ENCODE assay signal across 9 mouse cellular contexts in the genomic region with DNA sequence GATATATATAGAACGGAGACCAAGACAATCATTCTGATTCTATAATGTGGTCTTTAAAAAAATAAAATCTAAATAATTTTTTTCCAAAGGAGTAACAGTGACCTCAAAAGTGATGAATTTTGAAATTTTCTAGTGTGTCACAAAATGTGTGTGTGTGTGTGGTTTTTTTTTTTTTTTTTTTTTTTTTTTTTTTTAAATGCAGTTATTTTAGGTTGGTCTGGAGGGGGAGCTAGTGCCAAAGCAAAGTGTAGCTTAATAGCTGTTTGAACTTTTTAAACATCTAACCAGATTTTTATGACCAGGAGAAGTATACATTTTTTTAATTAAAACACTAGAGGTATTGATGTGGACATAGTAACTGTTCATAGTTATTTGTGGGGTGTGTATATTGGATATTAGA. TPM values are rescaled to one million over a fixed set of nuclear protein-coding genes. Genes with fewer than 3 reads are reported as not detected.
DNase-seq lines count a peak whose midpoint lies in the region; ATAC-seq and TF ChIP-seq lines count a peak whose summit lies in the region.
"Had no signal": no experiment of that assay in that cellular context is flagged by ENCODE, and none has a peak within 500 bp of the region (broad histone marks: within the 10 kb centered on the region; RNA-seq: fewer than 3 reads in every experiment).

No protein-coding gene starts in this region.

- H3K36me3 ChIP-seq in forebrain, postnatal 0 days (ENCODE audit: insufficient read depth): no peaks in the 10 kb centered on the region
- no peaks in the 10 kb centered on the region for H3K36me3 ChIP-seq in forebrain, embryonic 10.5 days (replicated peaks)
- H3K36me3 ChIP-seq in midbrain, embryonic 14.5 days (ENCODE audit: control insufficient read depth, insufficient read depth, low read length): no peaks in the 10 kb centered on the region
- H3K36me3 ChIP-seq in midbrain, embryonic 16.5 days (ENCODE audit: control insufficient read depth, insufficient read depth, low read length): no peaks in the 10 kb centered on the region
- no peaks in the 10 kb centered on the region for H3K36me3 ChIP-seq in stomach, postnatal 0 days (ENCODE audit: control insufficient read depth, insufficient read depth, low read length)
- H3K36me3 ChIP-seq: midbrain, embryonic 12.5 days had no signal

- H3K27ac ChIP-seq in forebrain, postnatal 0 days (ENCODE audit: low read depth, low read length): no peak overlapping the region
- H3K27ac ChIP-seq in forebrain, embryonic 10.5 days: no peak overlapping the region
- H3K27ac ChIP-seq in midbrain, embryonic 14.5 days (replicated peaks; ENCODE audit: low read depth, low read length): no peak overlapping the region
- no peak overlapping the region for H3K27ac ChIP-seq in midbrain, embryonic 16.5 days (ENCODE audit: low read length)
- H3K27ac ChIP-seq in stomach, postnatal 0 days (replicated peaks): no peak overlapping the region
- H3K27ac ChIP-seq: midbrain, embryonic 12.5 days had no signal

- H3K4me3 ChIP-seq in forebrain, postnatal 0 days (ENCODE audit: low read depth, low read length): no peak overlapping the region
- H3K4me3 ChIP-seq in forebrain, embryonic 10.5 days: no peak overlapping the region
- no peak overlapping the region; the same call in 1 of the 2 replicates for H3K4me3 ChIP-seq in midbrain, embryonic 14.5 days (replicated peaks; ENCODE audit: low read depth, low read length)
- H3K4me3 ChIP-seq in midbrain, embryonic 16.5 days (ENCODE audit: low read depth, low read length): no peak overlapping the region
- no peak overlapping the region for H3K4me3 ChIP-seq in stomach, postnatal 0 days (ENCODE audit: low read depth, low read length)

- no peak for TF ChIP-seq EP300 in stomach, postnatal 0 days (optimal IDR thresholded peaks at IDR 0.05)

- peak; percentile 57 for DNase-seq in forebrain, postnatal 0 days
- DNase-seq in forebrain, embryonic 10.5 days (ENCODE audit: extremely low spot score, low spot score): no peak
- peak; percentile 71 for DNase-seq in midbrain, embryonic 14.5 days
- peak; percentile 54 for DNase-seq in embryo, embryonic 10.5 days (ENCODE audit: low spot score)
- DNase-seq in stomach, postnatal 0 days (ENCODE audit: low spot score): no peak
- DNase-seq in urinary bladder, postnatal 36 days (ENCODE audit: low spot score in 2 of 2): no peak
- DNase-seq in ovary, postnatal 10 days (ENCODE audit: low spot score): no peak

- no peak overlapping the region for H3K9ac ChIP-seq in forebrain, postnatal 0 days
- no peak overlapping the region for H3K9ac ChIP-seq in midbrain, embryonic 14.5 days (replicated peaks; ENCODE audit: low read length)
- H3K9ac ChIP-seq in midbrain, embryonic 16.5 days (ENCODE audit: low read depth, low read length): no peak overlapping the region
- H3K9ac ChIP-seq in stomach, postnatal 0 days (ENCODE audit: low read length): no peak overlapping the region
- H3K9ac ChIP-seq: midbrain, embryonic 12.5 days had no signal

- H3K9me3 ChIP-seq in forebrain, postnatal 0 days (ENCODE audit: low read length): no peaks in the 10 kb centered on the region
- H3K9me3 ChIP-seq in forebrain, embryonic 10.5 days: no peaks in the 10 kb centered on the region
- H3K9me3 ChIP-seq in midbrain, embryonic 14.5 days (ENCODE audit: control insufficient read depth, low read length): no peaks in the 10 kb centered on the region
- H3K9me3 ChIP-seq in midbrain, embryonic 16.5 days (replicated peaks; ENCODE audit: control insufficient read depth, low read length, poor library complexity, severe bottlenecking): no peaks in the 10 kb centered on the region
- no peaks in the 10 kb centered on the region for H3K9me3 ChIP-seq in stomach, postnatal 0 days (ENCODE audit: control insufficient read depth, low read length)
- H3K9me3 ChIP-seq: midbrain, embryonic 12.5 days had no signal

- no peak for ATAC-seq in forebrain, postnatal 0 days
- ATAC-seq in midbrain, embryonic 14.5 days (ENCODE audit: low FRiP score, low TSS enrichment): no peak
- no peak for ATAC-seq in midbrain, embryonic 16.5 days
- no peak for ATAC-seq in stomach, postnatal 0 days (ENCODE audit: low FRiP score, low TSS enrichment)

- peak; percentile 54; the same call in 1 of the 2 replicates for TF ChIP-seq CTCF in forebrain, postnatal 0 days (IDR thresholded peaks at IDR 0.05; ENCODE audit: low read depth)
- TF ChIP-seq CTCF in stomach, postnatal 0 days (IDR thresholded peaks at IDR 0.05; ENCODE audit: low read depth): peak; percentile 63

- 0 out of 2 replicates have a peak, but pooled peaks cover 3% of the 10 kb centered on the region for H3K4me1 ChIP-seq in forebrain, postnatal 0 days (ENCODE audit: insufficient read depth)
- H3K4me1 ChIP-seq in forebrain, embryonic 10.5 days: peaks cover 21% of the 10 kb centered on the region
- 0 out of 2 replicates have a peak, but pooled peaks cover 2% of the 10 kb centered on the region for H3K4me1 ChIP-seq in midbrain, embryonic 14.5 days (ENCODE audit: control insufficient read depth, insufficient read depth, low read length)
- H3K4me1 ChIP-seq in midbrain, embryonic 16.5 days (ENCODE audit: control insufficient read depth, insufficient read depth, low read length): peaks cover 9% of the 10 kb centered on the region
- no peaks in the 10 kb centered on the region for H3K4me1 ChIP-seq in stomach, postnatal 0 days (replicated peaks; ENCODE audit: control insufficient read depth, insufficient read depth)

- H3K4me2 ChIP-seq in forebrain, postnatal 0 days (ENCODE audit: low read depth): no peak overlapping the region
- peak overlapping the region; percentile 76 for H3K4me2 ChIP-seq in midbrain, embryonic 14.5 days (ENCODE audit: low read length)
- H3K4me2 ChIP-seq in midbrain, embryonic 16.5 days (ENCODE audit: low read length): no peak overlapping the region; the same call in 1 of the 2 replicates
- H3K4me2 ChIP-seq in stomach, postnatal 0 days (replicated peaks; ENCODE audit: low read depth): no peak overlapping the region

- H3K27me3 ChIP-seq in forebrain, postnatal 0 days (ENCODE audit: insufficient read depth, low read length): no peaks in the 10 kb centered on the region
- H3K27me3 ChIP-seq in forebrain, embryonic 10.5 days (ENCODE audit: poor library complexity, severe bottlenecking): no peaks in the 10 kb centered on the region
- no peaks in the 10 kb centered on the region for H3K27me3 ChIP-seq in midbrain, embryonic 14.5 days (ENCODE audit: control insufficient read depth, insufficient read depth, low read length)
- no peaks in the 10 kb centered on the region for H3K27me3 ChIP-seq in midbrain, embryonic 16.5 days (ENCODE audit: control insufficient read depth, insufficient read depth, low read depth, low read length)
- H3K27me3 ChIP-seq in stomach, postnatal 0 days (ENCODE audit: control insufficient read depth, insufficient read depth, low read length): no peaks in the 10 kb centered on the region
- H3K27me3 ChIP-seq: midbrain, embryonic 12.5 days had no signal

- WGBS in forebrain, postnatal 0 days: 66% methylated on average over 1 of the region's 1 CpGs
- 89% methylated on average over 1 of the region's 1 CpGs for WGBS in forebrain, embryonic 10.5 days
- 83% methylated on average over 1 of the region's 1 CpGs for WGBS in midbrain, embryonic 14.5 days
- WGBS in midbrain, embryonic 16.5 days: 74% methylated on average over 1 of the region's 1 CpGs
- 63% methylated on average over 1 of the region's 1 CpGs for WGBS in stomach, postnatal 0 days

RNA-seq across cellular contexts. Expression of a gene that starts 2.9 kb away (rescaled TPM):
- 50.2 and 67.0 TPM in 2 replicates for total RNA-seq in forebrain, postnatal 0 days (2014; rRNA removed)
- polyA plus RNA-seq in forebrain, postnatal 0 days (2015; fragmentation: Nextera tagmentation; extraction: Ambion mirVana): 47.7 and 63.0 TPM in 2 replicates
- 29.3 and 30.3 TPM in 2 replicates for polyA plus RNA-seq in forebrain, embryonic 10.5 days (2016; fragmentation: Nextera tagmentation; extraction: Ambion mirVana)
- polyA plus RNA-seq in midbrain, embryonic 14.5 days (2014; fragmentation: Nextera tagmentation; extraction: Ambion mirVana): 55.2 and 69.4 TPM in 2 replicates
- 68.8 and 69.5 TPM in 2 replicates for polyA plus RNA-seq in midbrain, embryonic 16.5 days (2015; fragmentation: Nextera tagmentation; extraction: Ambion mirVana)
- 28.6 and 29.5 TPM in 2 replicates for polyA plus RNA-seq in stomach, postnatal 0 days (2015; fragmentation: Nextera tagmentation; extraction: Ambion mirVana)

Comparison
In these comparisons a context has a peak if more than half of its experiments do, and no peak if none do; other contexts are left out.
1. DNase-seq: peak in forebrain, postnatal 0 days (single experiment), midbrain, embryonic 14.5 days (single experiment) and embryo, embryonic 10.5 days (single experiment); none in forebrain, embryonic 10.5 days (single experiment), stomach, postnatal 0 days (single experiment), urinary bladder, postnatal 36 days (0 of 2) and ovary, postnatal 10 days (single experiment).